Mouse (Mus musculus) bone marrow macrophage, adult 2 months (primary cell): ENCODE measurements around the gene Cnksr3.

Experiments used
- CTCF ChIP-seq: IDR thresholded peaks from 2 replicates; pipeline ENCODE4 v1.5.1; 2012; ENCODE audit warnings: low read depth, mild to moderate bottlenecking, low read length, moderate library complexity
- POLR2A ChIP-seq: IDR thresholded peaks from 2 replicates; pipeline ENCODE4 v1.6.1; 2012; ENCODE audit warnings: mild to moderate bottlenecking, low read depth, low read length, borderline replicate concordance

DNA sequence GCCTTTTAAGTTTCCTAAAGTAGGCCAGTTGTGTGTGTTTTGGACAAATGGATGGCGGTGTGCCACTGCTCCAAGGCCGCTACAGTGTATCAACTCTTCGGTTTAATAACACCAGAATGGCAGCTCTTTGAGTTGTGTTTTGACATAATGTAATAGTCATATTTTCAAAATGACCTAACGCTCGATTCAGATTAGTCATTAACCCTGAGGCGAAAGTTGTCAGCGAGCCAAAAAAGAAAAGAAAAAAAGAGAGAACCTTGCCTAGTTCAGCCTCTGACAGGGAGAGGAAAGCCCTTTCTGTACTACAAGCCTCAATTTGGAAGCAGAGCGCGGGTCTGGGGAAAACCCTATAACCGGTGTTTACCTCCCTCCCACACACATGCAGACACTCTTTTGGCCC is 500 bp upstream of the Cnksr3 start:
- TF ChIP-seq CTCF (no peak), POLR2A (no peak)
